Mouse (Mus musculus): ENCODE data around the gene Myrf. TPM values are rescaled to one million over a fixed set of nuclear protein-coding genes. Genes with fewer than 3 reads are reported as not detected.
A peak's percentile ranks its signal among the peaks of the same experiment; 100 is the strongest.

The Myrf gene
- polyA plus RNA-seq, 1 experiment from 2014 or later: 4.2 TPM

DNA sequence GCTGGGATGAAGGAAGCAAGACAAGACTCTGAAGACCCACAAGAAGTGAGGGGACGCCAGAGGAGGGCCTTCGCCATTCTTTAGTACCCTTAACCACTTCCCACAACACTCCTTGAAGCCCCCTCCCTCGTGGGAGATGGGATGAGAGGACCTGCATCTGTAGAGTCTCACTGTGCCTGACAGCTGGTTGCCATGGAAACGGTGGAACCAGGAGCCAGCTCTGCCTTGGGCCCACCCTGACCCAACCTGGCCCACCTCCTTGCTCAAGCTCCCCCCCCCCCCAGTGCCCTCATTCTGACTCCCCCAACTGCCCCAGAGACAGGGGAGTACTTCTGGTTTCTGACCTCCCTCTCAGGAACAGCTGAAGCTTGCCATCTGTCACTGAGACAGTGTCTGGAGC lies 19.0 kb downstream of the Myrf start:
- Histone ChIP-seq H3K27ac (replicated peaks) (no peak overlapping the region; the same call in 1 of the 2 replicates), H3K27me3 (replicated peaks; ENCODE audit: low read depth, poor library complexity, severe bottlenecking) (no peaks in the 10 kb centered on the region; the same call in 1 of the 2 replicates), H3K4me1 (peaks cover 44% of the 10 kb centered on the region), H3K9me3 (no peaks in the 10 kb centered on the region), H3K36me3 (replicated peaks) (0 out of 2 replicates have a peak, but pooled peaks cover 3% of the 10 kb centered on the region), H3K4me3 (no peak overlapping the region)
- peak; percentile 55 for DNase-seq (ENCODE audit: low spot score)
- WGBS: 78% methylated on average over 4 of the region's 4 CpGs

DNA sequence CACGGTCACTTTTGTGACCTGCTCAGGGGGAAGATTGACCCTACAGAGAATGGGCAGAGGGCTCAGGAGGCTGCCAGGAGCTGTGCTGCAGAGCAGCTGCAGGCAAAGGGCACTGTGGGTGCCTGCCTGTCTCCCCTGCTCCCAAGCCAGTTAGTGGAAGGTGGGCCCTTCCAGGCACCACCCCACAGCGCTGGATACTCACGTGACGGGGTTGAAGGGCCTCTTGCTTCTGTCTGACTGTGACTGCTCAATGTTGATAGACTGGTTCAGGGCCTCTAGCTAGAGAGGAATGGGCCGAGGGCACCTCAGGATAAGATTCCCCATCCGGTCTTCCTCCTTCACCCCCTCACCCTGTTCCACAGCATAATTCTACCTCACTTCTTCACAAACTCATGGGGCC lies 21.0 kb downstream of the Myrf start:
- 0 out of 2 replicates have a peak, but pooled peaks cover 6% of the 10 kb centered on the region for H3K36me3 ChIP-seq (replicated peaks)
- H3K27ac ChIP-seq (replicated peaks): no peak overlapping the region
- no peaks in the 10 kb centered on the region; the same call in 1 of the 2 replicates for H3K27me3 ChIP-seq (replicated peaks; ENCODE audit: low read depth, poor library complexity, severe bottlenecking)
- no peaks in the 10 kb centered on the region for H3K9me3 ChIP-seq
- no peak for DNase-seq (ENCODE audit: low spot score)
- WGBS: 68% methylated on average over 6 of the region's 6 CpGs
- peaks cover 39% of the 10 kb centered on the region for H3K4me1 ChIP-seq
- H3K4me3 ChIP-seq: no peak overlapping the region

DNA sequence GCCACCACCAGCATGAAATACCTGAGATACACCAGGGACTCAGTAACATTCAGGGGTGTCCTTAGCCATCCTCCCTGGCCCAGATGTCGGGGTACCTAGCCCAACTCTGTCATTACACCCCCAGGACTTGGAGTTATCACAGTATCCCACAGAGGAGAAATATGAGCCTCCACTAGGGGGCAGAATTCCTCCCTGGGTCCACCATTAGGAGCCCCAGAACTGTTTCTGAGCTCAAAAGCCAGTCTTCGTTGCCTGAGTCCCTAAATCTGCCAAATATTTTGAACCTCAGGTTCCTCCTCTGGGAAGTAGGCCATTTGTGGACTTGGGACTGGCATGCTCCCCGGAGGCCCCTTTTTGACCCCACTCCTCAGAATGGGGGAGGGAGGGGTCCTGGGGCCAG lies 21.4 kb downstream of the Myrf start:
- Histone ChIP-seq H3K27ac (replicated peaks) (no peak overlapping the region), H3K27me3 (replicated peaks; ENCODE audit: low read depth, poor library complexity, severe bottlenecking) (no peaks in the 10 kb centered on the region), H3K4me3 (no peak overlapping the region), H3K36me3 (replicated peaks) (peaks cover 6% of the 10 kb centered on the region; the same call in 1 of the 2 replicates), H3K9me3 (no peaks in the 10 kb centered on the region), H3K4me1 (peaks cover 34% of the 10 kb centered on the region)
- 57% methylated on average over 3 of the region's 3 CpGs for WGBS
- DNase-seq (ENCODE audit: low spot score): peak; percentile 61

DNA sequence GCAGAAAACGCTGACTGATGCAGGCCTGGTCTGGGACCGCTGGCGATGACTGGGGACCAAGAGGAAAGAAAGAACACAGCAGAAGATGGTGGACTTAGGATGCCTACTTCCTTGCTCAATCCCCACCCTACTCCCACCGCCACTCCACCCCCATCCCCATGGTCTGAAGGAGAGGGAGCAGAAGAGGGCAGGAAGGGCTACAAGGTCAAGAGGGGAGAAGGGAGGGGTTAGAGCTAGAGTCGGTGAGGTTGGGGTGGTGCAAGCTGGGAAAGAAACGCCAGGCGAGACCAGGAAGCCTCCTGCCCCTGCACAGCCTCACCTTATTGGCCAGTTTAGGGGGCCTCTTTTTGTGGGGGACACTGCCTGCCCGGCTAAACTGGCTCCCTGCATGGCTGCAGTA lies 24.4 kb downstream of the Myrf start:
- H3K27ac ChIP-seq (replicated peaks): no peak overlapping the region
- peaks cover 12% of the 10 kb centered on the region for H3K4me1 ChIP-seq
- H3K9me3 ChIP-seq: no peaks in the 10 kb centered on the region
- H3K27me3 ChIP-seq (replicated peaks; ENCODE audit: low read depth, poor library complexity, severe bottlenecking): no peaks in the 10 kb centered on the region
- 72% methylated on average over 8 of the region's 8 CpGs for WGBS
- H3K36me3 ChIP-seq (replicated peaks): peaks cover 34% of the 10 kb centered on the region
- no peak overlapping the region for H3K4me3 ChIP-seq
- no peak for DNase-seq (ENCODE audit: low spot score)

DNA sequence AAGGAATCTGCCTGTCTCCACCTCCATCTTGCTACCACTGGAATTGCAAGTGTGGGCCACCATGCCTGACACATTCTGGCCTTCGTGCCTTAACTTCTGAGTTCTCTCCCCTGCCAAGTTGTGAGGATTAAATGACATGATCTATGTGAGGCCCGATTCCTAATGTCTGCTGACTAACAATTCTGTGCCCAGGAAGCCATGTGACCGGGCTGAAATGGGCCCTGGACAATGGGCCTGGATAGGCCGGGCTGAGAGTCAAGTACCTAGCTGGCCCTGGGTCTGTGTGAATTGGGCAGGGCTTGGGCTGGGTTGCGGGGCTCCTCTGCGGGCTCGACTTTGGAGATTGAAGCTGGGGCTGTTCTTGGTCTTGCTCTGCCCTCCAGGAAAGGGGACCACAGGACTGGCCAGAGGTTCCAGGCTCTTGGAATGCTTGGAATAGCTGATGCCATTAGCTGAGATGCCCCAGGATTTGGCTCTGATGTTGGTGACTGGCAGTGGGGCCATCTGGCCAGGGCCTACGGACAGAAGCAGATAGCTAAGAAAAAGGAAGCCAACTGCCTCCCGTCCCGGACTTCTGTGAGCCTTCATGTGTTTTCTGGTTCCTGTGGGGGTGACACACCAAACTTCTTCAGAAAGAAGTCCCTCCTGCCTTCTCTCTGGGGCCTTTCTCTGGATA lies 26.6 kb downstream of the Myrf start:
- peaks cover 55% of the 10 kb centered on the region for H3K36me3 ChIP-seq (replicated peaks)
- 0 out of 2 replicates have a peak, but pooled peaks cover 7% of the 10 kb centered on the region for H3K4me1 ChIP-seq
- no peaks in the 10 kb centered on the region for H3K27me3 ChIP-seq (replicated peaks; ENCODE audit: low read depth, poor library complexity, severe bottlenecking)
- H3K9me3 ChIP-seq: no peaks in the 10 kb centered on the region
- H3K27ac ChIP-seq (replicated peaks): no peak overlapping the region
- no peak for DNase-seq (ENCODE audit: low spot score)
- WGBS: 90% methylated on average over 10 of the region's 10 CpGs
- no peak overlapping the region for H3K4me3 ChIP-seq

DNA sequence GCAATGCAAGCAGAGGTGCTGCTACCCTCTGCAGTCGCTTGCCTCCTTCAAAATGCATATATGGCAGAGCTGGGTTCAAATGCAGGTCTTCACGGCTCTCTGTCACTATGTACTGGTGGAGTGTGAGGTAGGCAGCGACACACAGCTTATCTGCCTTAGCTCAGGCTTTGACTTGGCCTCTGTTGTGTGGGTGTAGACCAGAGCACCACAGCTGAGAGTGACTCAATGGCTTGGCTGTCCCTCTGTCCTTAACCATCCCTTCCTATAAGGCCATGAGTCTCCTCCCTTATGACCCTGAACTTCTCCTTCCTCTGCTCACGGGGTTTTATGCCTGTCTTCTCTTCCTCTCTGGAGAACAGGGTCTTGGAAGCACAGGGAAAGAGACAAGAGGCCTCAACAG lies 29.7 kb downstream of the Myrf start:
- no peak overlapping the region for H3K4me3 ChIP-seq
- no peaks in the 10 kb centered on the region for H3K27me3 ChIP-seq (replicated peaks; ENCODE audit: low read depth, poor library complexity, severe bottlenecking)
- no peak for DNase-seq (ENCODE audit: low spot score)
- WGBS: 89% methylated on average over 4 of the region's 4 CpGs
- H3K9me3 ChIP-seq: no peaks in the 10 kb centered on the region
- H3K36me3 ChIP-seq (replicated peaks): peaks cover 80% of the 10 kb centered on the region
- H3K27ac ChIP-seq (replicated peaks): no peak overlapping the region
- 0 out of 2 replicates have a peak, but pooled peaks cover 2% of the 10 kb centered on the region for H3K4me1 ChIP-seq

DNA sequence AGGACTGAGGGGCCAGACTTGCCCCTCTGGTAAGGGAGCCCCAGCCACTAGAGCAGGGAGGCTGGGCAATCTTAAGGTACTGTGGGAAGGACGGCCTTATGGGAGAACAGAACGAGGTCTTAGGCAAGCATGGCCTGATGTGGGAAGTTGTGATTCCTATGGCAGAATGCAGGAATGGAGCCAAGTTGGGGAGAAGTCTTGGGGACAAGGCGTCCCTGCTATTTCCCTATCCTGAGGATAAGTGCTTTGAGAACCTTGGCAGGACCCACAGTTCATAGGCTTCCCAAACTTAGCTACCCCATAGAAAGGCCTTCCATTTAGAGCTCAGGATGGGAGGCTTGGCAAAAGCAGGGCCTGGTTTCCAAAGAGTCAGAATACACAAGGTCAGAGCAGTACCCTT lies 31.7 kb downstream of the Myrf start:
- H3K9me3 ChIP-seq: no peaks in the 10 kb centered on the region
- H3K36me3 ChIP-seq (replicated peaks): peaks cover 80% of the 10 kb centered on the region
- DNase-seq (ENCODE audit: low spot score): no peak
- peaks cover 8% of the 10 kb centered on the region for H3K4me1 ChIP-seq
- no peaks in the 10 kb centered on the region for H3K27me3 ChIP-seq (replicated peaks; ENCODE audit: low read depth, poor library complexity, severe bottlenecking)
- H3K4me3 ChIP-seq: no peak overlapping the region
- 84% methylated on average over 3 of the region's 3 CpGs for WGBS
- H3K27ac ChIP-seq (replicated peaks): no peak overlapping the region

DNA sequence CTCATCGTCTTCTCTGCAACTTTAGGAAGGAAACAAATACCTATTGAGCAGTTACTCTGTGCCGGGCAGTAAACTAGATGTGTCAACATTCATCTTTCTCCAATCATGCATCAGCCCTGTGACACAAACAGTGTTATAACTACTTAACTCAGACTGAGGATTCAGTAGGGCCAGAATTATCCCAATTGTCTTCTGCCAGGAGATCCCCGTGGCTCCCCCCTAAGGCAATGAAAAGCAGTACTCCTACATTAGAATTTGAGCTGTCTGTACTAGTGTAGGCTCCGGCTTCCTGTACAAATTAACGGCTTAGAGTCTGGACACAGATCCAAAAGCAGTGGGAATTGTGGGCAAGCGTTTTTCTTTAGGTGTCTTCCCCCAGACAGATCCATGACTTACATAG lies 35.5 kb downstream of the Myrf start:
- H3K9me3 ChIP-seq: no peaks in the 10 kb centered on the region
- H3K27me3 ChIP-seq (replicated peaks; ENCODE audit: low read depth, poor library complexity, severe bottlenecking): no peaks in the 10 kb centered on the region
- peaks cover 16% of the 10 kb centered on the region for H3K4me1 ChIP-seq
- WGBS: 73% methylated on average over 6 of the region's 6 CpGs
- H3K4me3 ChIP-seq: peak overlapping the region; percentile 68
- H3K36me3 ChIP-seq (replicated peaks): peaks cover 64% of the 10 kb centered on the region
- DNase-seq (ENCODE audit: low spot score): no peak
- H3K27ac ChIP-seq (replicated peaks): peak overlapping the region; percentile 93; the same call in 1 of the 2 replicates

DNA sequence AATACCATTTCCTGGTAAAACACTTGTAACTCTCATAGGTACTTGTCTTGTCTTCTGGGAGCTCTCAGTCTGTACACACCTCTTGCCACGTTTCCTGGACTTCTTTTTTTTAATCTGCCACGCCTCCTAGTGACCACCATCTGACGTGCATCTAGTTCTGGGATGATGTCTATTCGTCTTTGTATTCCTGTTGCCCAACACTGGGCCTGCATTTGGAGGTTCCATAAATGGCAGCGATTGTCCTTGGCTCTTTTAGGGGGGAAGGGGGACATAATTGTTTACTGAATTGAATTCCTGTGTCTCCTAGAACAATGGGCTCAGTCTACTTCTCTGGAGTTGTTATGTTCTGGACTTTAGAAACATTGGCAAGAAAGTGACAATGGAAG lies 35.9 kb downstream of the Myrf start:
- H3K27ac ChIP-seq (replicated peaks): peak overlapping the region; percentile 93
- DNase-seq (ENCODE audit: low spot score): peak; percentile 48
- WGBS: 3% methylated on average over 5 of the region's 5 CpGs
- no peaks in the 10 kb centered on the region for H3K27me3 ChIP-seq (replicated peaks; ENCODE audit: low read depth, poor library complexity, severe bottlenecking)
- H3K36me3 ChIP-seq (replicated peaks): peaks cover 64% of the 10 kb centered on the region
- H3K4me3 ChIP-seq: peak overlapping the region; percentile 68
- H3K4me1 ChIP-seq: peaks cover 16% of the 10 kb centered on the region
- no peaks in the 10 kb centered on the region for H3K9me3 ChIP-seq

DNA sequence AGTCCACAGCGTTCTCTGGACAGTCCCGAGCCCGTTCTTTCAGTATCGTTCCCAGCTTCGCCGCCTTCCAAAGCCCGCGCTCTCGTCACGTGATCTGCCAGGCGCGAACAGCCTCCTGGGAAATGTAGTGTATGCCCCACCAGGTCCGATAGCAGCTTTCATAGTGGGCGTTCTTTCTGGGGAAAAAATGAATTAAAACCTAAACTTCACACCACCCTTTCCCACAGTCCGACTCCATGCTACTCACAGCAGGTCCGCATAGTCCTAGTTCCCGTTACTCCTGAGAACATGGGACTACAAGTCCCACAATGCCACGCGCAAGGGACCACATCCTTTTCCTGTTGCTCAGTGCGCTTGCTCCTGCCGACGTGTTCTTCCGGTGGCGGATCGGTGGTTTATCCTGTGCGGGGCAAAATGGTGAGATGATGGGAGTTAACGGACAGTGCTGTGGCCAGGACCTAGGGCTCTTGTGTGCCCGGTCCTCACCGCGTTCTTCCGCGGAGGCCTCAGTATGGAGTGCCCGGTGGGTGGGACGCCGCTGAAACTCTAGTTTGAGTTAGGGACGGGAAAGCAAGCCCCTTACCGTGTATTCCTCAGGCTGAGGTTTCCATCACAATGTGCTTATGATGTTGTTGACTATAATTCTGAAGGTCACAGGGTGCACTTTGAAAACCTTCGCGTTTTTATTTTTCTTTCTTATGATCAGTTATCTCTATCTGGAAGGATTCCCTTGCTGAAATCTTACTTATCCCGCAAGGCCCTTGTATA lies 36.5 kb downstream of the Myrf start, which contains the start of the genes Tmem258 and Fen1:
TSS of gene Tmem258 (plus strand) at position 167 of the 768 bp plus-strand sequence.
TSS of gene Fen1 (minus strand) at position 322 of the 768 bp plus-strand sequence.
- Histone ChIP-seq H3K27ac (replicated peaks) (peak within 1 kb of the TSS; percentile 93), H3K4me1 (peaks cover 16% of the 10 kb centered on the region), H3K27me3 (replicated peaks; ENCODE audit: low read depth, poor library complexity, severe bottlenecking) (no peaks in the 10 kb centered on the region), H3K36me3 (replicated peaks) (peaks cover 64% of the 10 kb centered on the region), H3K4me3 (peak within 1 kb of the TSS; percentile 68), H3K9me3 (no peaks in the 10 kb centered on the region)
- WGBS: under 1% methylated on average over 40 of the region's 40 CpGs
- peak; percentile 91 for DNase-seq (ENCODE audit: low spot score)

DNA sequence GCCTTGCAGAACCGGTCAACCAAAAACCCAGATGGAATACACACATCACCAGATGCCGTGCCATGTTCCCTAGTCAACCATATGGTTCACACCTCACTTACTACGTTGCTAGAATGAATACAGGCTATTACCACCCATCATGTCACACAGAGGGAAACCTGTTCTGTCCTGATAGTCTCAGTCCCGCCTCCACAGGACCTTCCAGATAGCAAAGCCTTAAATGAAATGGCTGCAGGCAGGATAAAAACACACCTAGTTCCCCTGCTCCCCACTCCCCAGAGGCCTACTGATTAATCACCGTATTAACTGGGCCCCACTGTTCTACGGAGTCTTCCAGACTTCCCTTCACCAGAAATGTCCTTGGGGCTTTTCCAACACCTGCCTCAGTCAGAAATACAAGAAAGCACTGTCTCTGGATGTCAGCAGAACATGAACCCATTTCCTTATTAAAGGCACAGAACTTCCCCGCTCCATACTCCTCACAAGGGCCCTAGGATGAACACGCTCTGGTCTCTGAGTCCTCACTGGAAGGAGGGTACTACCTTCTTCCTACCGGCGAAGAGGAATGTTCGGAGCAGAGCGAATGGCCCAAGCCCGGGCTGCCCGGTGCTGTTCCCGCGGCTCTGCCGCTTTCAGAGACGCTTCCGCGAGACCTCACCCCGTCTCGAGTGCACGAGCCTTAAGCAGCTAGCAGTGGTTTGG lies 37.3 kb downstream of the Myrf start:
- WGBS: 3% methylated on average over 23 of the region's 23 CpGs
- Histone ChIP-seq H3K4me1 (peaks cover 16% of the 10 kb centered on the region), H3K27ac (replicated peaks) (peak overlapping the region; percentile 93), H3K36me3 (replicated peaks) (peaks cover 62% of the 10 kb centered on the region), H3K9me3 (no peaks in the 10 kb centered on the region), H3K27me3 (replicated peaks; ENCODE audit: low read depth, poor library complexity, severe bottlenecking) (no peaks in the 10 kb centered on the region), H3K4me3 (peak overlapping the region; percentile 68)
- no peak for DNase-seq (ENCODE audit: low spot score)

DNA sequence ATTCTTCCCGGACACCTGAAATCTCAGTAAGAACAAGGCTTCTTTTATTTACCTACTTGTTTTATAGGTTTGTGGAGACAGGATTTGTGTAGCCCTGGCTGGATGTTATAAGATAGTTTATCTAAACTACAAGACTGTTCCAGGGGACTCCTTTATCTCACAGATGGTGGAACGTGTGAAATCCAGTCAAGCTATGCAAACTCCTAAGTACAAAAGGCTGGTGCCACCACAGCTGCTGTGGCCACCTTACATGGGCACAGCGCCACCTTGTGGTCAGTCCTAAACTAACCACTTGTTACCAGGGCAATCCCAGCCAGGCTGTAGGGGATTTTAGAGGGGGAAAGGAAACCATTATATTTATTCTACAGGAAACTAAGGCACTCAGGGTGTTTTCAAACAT lies 41.8 kb downstream of the Myrf start:
- no peaks in the 10 kb centered on the region for H3K27me3 ChIP-seq (replicated peaks; ENCODE audit: low read depth, poor library complexity, severe bottlenecking)

More for the DNA sequence above, 41.8 kb downstream of the Myrf start:
- H3K4me3 ChIP-seq: no peak overlapping the region
- no peaks in the 10 kb centered on the region for H3K9me3 ChIP-seq
- peak; percentile 85 for DNase-seq (ENCODE audit: low spot score)
- 32% methylated on average over 3 of the region's 3 CpGs for WGBS
- peaks cover 8% of the 10 kb centered on the region for H3K4me1 ChIP-seq
- H3K36me3 ChIP-seq (replicated peaks): peaks cover 81% of the 10 kb centered on the region
- H3K27ac ChIP-seq (replicated peaks): no peak overlapping the region

Data from embryonic facial prominence, embryonic 10.5 days (tissue).